Mouse (Mus musculus) heart, adult 2 months (tissue): ENCODE data around the gene Slc22a20.

Experiments used
- CTCF ChIP-seq: fragments of 200-600 bp; IDR thresholded peaks from 2 replicates; pipeline ENCODE4 v1.8.1; 2022; ENCODE audit warnings: antibody characterized with exemption, mild to moderate bottlenecking, moderate library complexity
- EP300 ChIP-seq: fragments of 200-500 bp; IDR thresholded peaks from 2 replicates; pipeline ENCODE4 v1.6.1; 2011; ENCODE audit warnings: low read depth, low read length, control low read depth; ENCODE audit not compliant: insufficient read depth
- POLR2A ChIP-seq: fragments of 200-500 bp; IDR thresholded peaks from 2 replicates; pipeline ENCODE4 v1.6.1; 2011; ENCODE audit warnings: mild to moderate bottlenecking, low read depth, low read length, control low read depth; ENCODE audit not compliant: insufficient read depth

- no peak for TF ChIP-seq POLR2A
- TF ChIP-seq EP300: no peak
- no peak for TF ChIP-seq CTCF
Observed at GRCm38 (mm10) chr19:5988027-5988814, 2.3 kb upstream of the Slc22a20 start.
